Mouse (Mus musculus) heart, embryonic 16.5 days (tissue): Measurements from ENCODE around the gene 1700021F05Rik. TPM values are rescaled to one million over a fixed set of nuclear protein-coding genes. Genes with fewer than 3 reads are reported as not detected.

Experiments
- ATAC-seq: fragments of 200-750 bp; cut with Nextera tagmentation; replicated peaks from 2 replicates; pipeline ENCODE4 v1.8.0; 2017; ENCODE audit warnings: moderate number of reproducible peaks; ENCODE audit not compliant: insufficient read depth, low FRiP score; ENCODE audit errors: extremely low read depth
- H3K27ac ChIP-seq: fragments of 300-500 bp; sonication (generic); 2 replicates; pipeline ENCODE4 v1.5.1; 2014; ENCODE audit warnings: mild to moderate bottlenecking, low read length, control low read depth, moderate library complexity
- H3K27me3 ChIP-seq: fragments of 300-500 bp; sonication (generic); 2 replicates; pipeline ENCODE4 v1.6.1; 2014; ENCODE audit warnings: low read length, mixed read lengths; ENCODE audit not compliant: control insufficient read depth, insufficient read depth
- H3K36me3 ChIP-seq: fragments of 300-500 bp; sonication (generic); 2 replicates; pipeline ENCODE4 v1.6.1; 2014; ENCODE audit not compliant: control insufficient read depth, insufficient read depth
- H3K4me1 ChIP-seq: fragments of 300-500 bp; sonication (generic); 2 replicates; pipeline ENCODE4 v1.6.1; 2014; ENCODE audit warnings: low read length, mixed read lengths; ENCODE audit not compliant: control insufficient read depth, insufficient read depth
- H3K4me2 ChIP-seq: fragments of 300-500 bp; sonication (generic); 2 replicates; pipeline ENCODE4 v1.6.1; 2014; ENCODE audit warnings: low read depth, mild to moderate bottlenecking, control low read depth, low read length
- H3K4me3 ChIP-seq: fragments of 300-500 bp; sonication (generic); 2 replicates; pipeline ENCODE4 v1.5.1; 2014; ENCODE audit warnings: mild to moderate bottlenecking, control low read depth, low read length
- H3K9ac ChIP-seq: fragments of 300-500 bp; sonication (generic); 2 replicates; pipeline ENCODE4 v1.6.1; 2014; ENCODE audit warnings: low read length, control low read depth
- H3K9me3 ChIP-seq: fragments of 300-500 bp; sonication (generic); replicated peaks from 2 replicates; pipeline ENCODE4 v1.6.1; 2016; ENCODE audit warnings: low read length; ENCODE audit not compliant: control insufficient read depth
- WGBS: fragments of 180-500 bp; shearing (Covaris S2); extraction: QIAGEN DNeasy Blood & Tissue Kit; methylation state at CpG from one replicate; pipeline ENCODE4 v1.1.7; 2014; 5-methylcytosine and 5-hydroxymethylcytosine counted together
- polyA plus RNA-seq: library from polyadenylated mRNA; unstranded; fragments of >200 nt; fragmentation: Nextera tagmentation; extraction: Ambion mirVana; gene quantifications from 2 replicates; pipeline ENCODE4 v1.2.1, GENCODE M21; 2015

1700021F05Rik gene
- polyA plus RNA-seq, 1 experiment from 2014 or later = 107 TPM

DNA sequence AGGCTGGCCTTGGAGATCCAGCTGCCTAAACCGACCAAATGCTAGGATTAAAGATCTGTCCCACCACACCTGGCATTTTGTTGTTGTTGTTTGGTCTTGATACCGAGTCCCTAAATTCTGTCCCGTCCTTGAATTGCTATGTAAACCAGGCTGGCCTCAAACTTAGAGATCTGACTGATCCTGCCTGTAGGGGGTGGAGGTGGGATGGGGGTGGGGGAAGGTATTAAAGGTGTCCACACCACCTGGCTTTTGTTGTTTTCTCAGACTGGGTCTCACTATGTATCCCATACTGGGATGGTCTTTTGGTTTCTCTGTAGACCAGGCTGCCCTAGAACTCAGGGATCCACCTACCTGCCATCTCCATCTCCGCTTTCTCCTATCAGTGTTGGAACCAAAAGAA lies 59.6 kb downstream of the 1700021F05Rik start:
- Histone ChIP-seq H3K27ac (no peak overlapping the region), H3K4me3 (no peak overlapping the region), H3K9ac (no peak overlapping the region), H3K4me2 (no peak overlapping the region; the same call in 1 of the 2 replicates), H3K36me3 (no peaks in the 10 kb centered on the region), H3K9me3 (no peaks in the 10 kb centered on the region), H3K4me1 (peaks cover 44% of the 10 kb centered on the region), H3K27me3 (no peaks in the 10 kb centered on the region)
- no peak for ATAC-seq
- WGBS = 46% methylated on average over 4 of the region's 4 CpGs

GRCm38 (mm10) chr10:43480227-43480849 lies 60.5 kb downstream of the 1700021F05Rik start:
- Histone ChIP-seq H3K9ac (peak overlapping the region; percentile 96), H3K4me3 (peak overlapping the region; percentile 85), H3K27me3 (no peaks in the 10 kb centered on the region), H3K4me2 (peak overlapping the region; percentile 83), H3K4me1 (peaks cover 41% of the 10 kb centered on the region), H3K27ac (peak overlapping the region; percentile 96), H3K9me3 (no peaks in the 10 kb centered on the region), H3K36me3 (no peaks in the 10 kb centered on the region)
- 18% methylated on average over 13 of the region's 13 CpGs for WGBS
- no peak for ATAC-seq

- peak; percentile 78 for ATAC-seq
- Histone ChIP-seq H3K9me3 (no peaks in the 10 kb centered on the region), H3K27ac (peak overlapping the region; percentile 96), H3K4me1 (peaks cover 39% of the 10 kb centered on the region), H3K27me3 (no peaks in the 10 kb centered on the region), H3K9ac (peak overlapping the region; percentile 96), H3K4me3 (peak overlapping the region; percentile 85), H3K36me3 (no peaks in the 10 kb centered on the region), H3K4me2 (peak overlapping the region; percentile 83)
- under 1% methylated on average over 84 of the region's 103 CpGs for WGBS
Measured at GRCm38 (mm10) chr10:43479436-43480157, 61.2 kb downstream of the 1700021F05Rik start.

DNA sequence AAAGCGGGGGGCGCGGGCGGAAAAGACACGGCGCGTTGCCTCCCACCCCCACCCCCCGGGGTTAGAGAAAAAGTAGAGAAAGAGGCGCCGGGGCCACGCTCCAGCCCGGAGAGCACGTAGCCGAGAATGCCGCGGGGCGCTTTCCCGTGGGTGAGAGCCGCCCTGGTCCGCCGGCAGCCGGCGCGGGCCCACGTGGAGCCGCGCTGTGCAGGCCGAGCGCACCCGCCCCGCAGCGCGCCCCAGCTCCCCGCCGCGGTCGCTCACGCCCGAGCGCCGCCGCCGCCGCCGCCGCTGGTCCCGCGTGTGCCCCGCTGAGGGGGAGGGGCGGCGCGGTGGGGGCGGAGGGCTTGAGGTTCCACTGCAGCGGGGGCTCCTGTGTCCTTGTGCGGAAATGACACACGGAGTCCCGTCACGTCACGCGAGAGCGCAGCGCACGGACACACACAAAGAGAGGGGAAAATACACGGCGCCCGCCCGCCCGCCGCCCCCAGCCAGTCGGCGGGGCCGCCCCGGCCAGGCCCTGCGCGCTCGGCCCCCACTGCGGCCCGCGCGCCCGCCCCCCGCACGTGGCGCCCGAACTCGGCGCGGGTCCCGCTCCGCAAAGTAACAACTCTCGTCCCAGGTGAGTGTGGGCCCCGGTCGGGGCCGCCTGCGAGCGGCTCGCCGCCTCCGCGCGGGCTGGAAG lies 61.9 kb downstream of the 1700021F05Rik start, which contains the start of gene Bend3:
Gene Bend3, plus strand, starts transcription at position 81 of the 685 bp plus-strand sequence.
- peak within 1 kb of the TSS; percentile 85 for H3K4me3 ChIP-seq
- H3K9me3 ChIP-seq = no peaks in the 10 kb centered on the region
- H3K36me3 ChIP-seq = no peaks in the 10 kb centered on the region
- H3K27ac ChIP-seq = peak within 1 kb of the TSS; percentile 96
- peak; percentile 47 for ATAC-seq
- peaks cover 36% of the 10 kb centered on the region for H3K4me1 ChIP-seq
- H3K27me3 ChIP-seq = no peaks in the 10 kb centered on the region
- peak within 1 kb of the TSS; percentile 83 for H3K4me2 ChIP-seq
- peak within 1 kb of the TSS; percentile 96 for H3K9ac ChIP-seq
- 1% methylated on average over 44 of the region's 101 CpGs for WGBS

GRCm38 (mm10) chr10:43477865-43478681 lies 62.7 kb downstream of the 1700021F05Rik start:
- Histone ChIP-seq H3K9ac (peak overlapping the region; percentile 96), H3K36me3 (no peaks in the 10 kb centered on the region), H3K27ac (peak overlapping the region; percentile 96), H3K4me3 (peak overlapping the region; percentile 85), H3K9me3 (no peaks in the 10 kb centered on the region), H3K27me3 (no peaks in the 10 kb centered on the region), H3K4me1 (peaks cover 29% of the 10 kb centered on the region), H3K4me2 (peak overlapping the region; percentile 83)
- whole genome bisulfite sequencing = under 1% methylated on average over 42 of the region's 42 CpGs
- ATAC-seq = 0 out of 2 replicates have a peak, but pooled peaks have one; percentile 11

- Histone ChIP-seq H3K4me3 (peak overlapping the region; percentile 85), H3K9me3 (no peaks in the 10 kb centered on the region), H3K36me3 (no peaks in the 10 kb centered on the region), H3K4me1 (peaks cover 23% of the 10 kb centered on the region), H3K27me3 (no peaks in the 10 kb centered on the region), H3K4me2 (peak overlapping the region; percentile 83), H3K9ac (peak overlapping the region; percentile 96), H3K27ac (peak overlapping the region; percentile 96)
- no peak for ATAC-seq
- 16% methylated on average over 9 of the region's 9 CpGs for WGBS
Measured at GRCm38 (mm10) chr10:43477459-43477858, 63.3 kb downstream of the 1700021F05Rik start.

DNA sequence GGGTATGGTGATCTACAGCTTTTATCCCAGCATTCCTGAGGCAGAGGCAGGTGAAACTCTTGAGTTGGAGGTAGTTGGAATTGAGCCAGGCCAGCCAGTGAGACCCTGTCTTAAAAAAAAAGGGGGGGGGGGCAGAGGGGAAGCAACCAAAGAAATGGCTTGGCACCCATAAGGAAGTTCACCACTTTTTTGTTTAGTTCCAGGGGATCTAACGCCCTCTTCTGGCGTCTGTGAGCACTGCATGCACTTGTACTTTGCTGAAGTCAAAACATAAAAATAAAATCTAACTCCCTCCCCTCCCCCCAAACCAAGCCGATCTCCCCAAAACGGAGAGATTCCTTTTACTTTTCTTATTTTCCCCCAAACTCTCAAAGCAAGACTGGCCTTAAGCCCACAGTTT lies 65.4 kb downstream of the 1700021F05Rik start:
- Histone ChIP-seq H3K9me3 (no peaks in the 10 kb centered on the region), H3K27me3 (no peaks in the 10 kb centered on the region), H3K36me3 (no peaks in the 10 kb centered on the region), H3K4me2 (no peak overlapping the region), H3K4me3 (no peak overlapping the region), H3K9ac (no peak overlapping the region), H3K27ac (no peak overlapping the region), H3K4me1 (peaks cover 8% of the 10 kb centered on the region)
- ATAC-seq = no peak
- 38% methylated on average over 4 of the region's 4 CpGs for WGBS
